Mouse (Mus musculus): ENCODE results near the gene Ankrd33. TPM values are rescaled to one million over a fixed set of nuclear protein-coding genes. Genes with fewer than 3 reads are reported as not detected.

Gene Ankrd33
- not detected in 2 replicates for polyA plus RNA-seq (2012)

DNA sequence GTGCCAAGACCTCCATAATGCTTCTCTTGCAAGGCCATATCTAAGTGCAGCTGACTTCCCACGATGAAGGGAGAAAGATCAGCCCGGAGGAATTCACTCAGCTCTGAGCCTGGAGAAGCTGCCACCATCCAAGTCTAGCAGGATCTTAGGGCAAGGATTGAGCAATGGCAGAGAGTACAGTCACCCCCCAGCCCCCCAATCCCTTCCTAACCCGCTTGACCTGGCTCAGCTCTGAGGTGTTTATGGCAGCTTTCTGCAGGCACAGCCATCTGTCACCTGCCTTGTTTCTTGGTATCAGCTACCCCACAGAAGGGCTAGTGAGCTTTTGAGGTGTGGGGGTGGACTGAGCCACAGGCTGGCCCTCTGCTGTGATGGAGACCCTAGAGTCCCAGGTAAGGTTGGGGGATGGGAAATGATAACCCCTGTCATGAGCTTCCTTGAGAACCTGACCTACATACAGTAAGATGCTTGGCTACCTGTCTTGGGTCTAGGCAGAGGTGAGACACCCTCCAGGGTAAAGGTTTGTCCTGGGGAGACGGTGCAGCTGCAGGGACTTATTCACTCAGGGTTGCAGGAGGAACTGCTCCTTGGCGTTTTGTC lies at the start of gene Ankrd33:
Gene Ankrd33, plus strand, starts transcription at position 245 of the 600 bp plus-strand sequence.
- TF ChIP-seq GATA1 (IDR thresholded peaks at IDR 0.05; ENCODE audit: low read length): no peak

DNA sequence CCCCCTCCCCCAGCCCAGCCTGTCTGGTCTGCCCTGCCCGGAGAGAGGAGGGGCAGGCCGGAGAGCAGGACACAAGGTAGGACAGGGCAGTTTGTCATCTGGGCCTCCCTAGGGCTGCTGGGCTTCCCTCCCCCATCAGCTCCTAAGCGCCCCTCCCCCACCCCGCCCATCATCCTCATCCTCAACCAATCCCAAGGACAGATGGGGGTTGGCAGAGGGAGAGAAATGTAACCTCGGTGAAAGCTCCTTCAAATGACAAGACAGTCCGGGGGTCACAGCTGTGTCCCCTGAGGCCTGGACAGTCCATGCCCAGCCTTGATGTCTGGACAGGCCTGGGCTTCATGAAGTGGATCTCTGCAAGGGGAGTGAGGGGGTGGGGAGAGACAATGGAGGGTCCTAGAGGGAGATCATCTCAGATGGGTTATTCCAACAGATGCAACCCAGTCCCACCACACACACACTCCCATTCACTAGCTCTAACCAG lies 49.1 kb upstream of the Ankrd33 start:
- TF ChIP-seq GATA1 (IDR thresholded peaks at IDR 0.05; ENCODE audit: low read length): no peak

DNA sequence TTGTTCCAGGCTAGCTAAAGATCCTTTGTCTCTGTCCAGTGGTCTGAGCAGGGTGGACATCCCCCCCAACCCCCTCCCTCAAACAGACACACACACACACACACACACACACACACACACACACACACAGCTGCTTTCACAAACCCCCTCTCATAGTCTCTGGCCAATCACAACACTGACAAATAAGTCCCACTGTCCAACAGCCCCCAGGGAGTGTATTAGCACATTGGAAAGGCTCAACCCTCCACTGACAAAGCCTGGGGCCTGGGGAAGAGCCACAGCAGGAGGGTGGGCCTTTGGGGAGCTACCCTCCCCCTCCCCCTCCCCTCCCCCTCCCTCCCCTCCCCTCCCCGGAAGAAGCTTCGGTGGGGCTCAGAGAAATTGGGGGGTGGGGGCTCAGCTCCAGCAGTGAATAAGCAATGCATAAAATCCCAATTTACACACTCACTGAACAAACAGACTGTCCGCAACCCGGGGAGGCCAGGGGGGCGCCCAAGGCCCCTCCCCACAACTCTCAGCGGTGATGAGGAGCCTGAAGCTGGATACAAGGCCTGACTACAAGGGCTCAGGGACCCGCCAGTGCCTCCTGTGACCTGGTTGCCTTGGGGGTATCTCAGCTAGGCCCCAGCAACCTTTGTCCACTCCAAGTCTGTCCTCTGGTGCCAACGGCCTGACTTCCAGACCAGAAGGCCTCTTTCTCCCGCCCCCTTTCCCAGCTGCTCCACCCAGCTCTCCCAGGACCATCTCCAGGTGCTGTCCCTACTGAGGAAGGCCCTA lies 48.4 kb upstream of the Ankrd33 start:
- no peak for TF ChIP-seq GATA1 (IDR thresholded peaks at IDR 0.05; ENCODE audit: low read length)

DNA sequence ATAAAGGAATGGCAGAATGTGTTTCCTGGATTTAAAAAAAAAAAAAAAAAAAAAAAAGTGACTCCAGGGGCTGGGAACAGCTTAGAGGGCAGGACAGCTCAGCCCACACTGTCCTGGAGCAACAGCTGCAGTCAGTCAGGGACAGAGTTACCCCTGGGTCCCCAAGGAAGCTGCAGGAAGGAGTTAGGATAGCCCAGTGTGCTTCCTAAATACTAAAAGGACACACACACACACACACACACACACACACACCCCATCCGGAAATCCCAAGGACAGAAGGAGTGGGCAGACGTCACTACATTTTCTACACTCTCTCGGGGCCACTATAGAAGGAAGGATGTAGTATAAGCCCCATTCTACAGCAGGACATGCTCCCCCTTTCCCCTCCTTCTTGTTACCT lies 47.5 kb upstream of the Ankrd33 start:
- TF ChIP-seq GATA1 (IDR thresholded peaks at IDR 0.05; ENCODE audit: low read length): no peak

DNA sequence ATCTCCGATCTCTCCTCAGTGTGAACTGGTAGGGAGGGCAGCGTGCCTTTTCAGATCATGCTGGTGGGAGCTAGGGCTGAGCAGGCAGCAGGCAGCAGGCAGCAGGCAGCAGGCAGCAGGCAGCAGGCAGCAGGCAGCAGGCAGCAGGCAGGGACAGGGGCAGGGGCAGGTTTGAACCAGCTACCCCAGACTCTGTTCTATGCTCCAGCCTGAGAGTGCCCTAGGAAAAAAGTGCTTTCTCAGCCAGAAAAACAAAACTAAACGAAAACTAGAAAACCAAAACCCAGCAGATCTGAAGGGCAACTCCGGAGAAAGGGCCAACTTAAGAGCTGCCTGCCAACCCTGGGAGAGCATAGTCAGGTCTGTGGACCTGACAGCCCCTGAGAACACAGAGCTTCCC lies 46.9 kb upstream of the Ankrd33 start:
- TF ChIP-seq GATA1 (IDR thresholded peaks at IDR 0.05; ENCODE audit: low read length): no peak

DNA sequence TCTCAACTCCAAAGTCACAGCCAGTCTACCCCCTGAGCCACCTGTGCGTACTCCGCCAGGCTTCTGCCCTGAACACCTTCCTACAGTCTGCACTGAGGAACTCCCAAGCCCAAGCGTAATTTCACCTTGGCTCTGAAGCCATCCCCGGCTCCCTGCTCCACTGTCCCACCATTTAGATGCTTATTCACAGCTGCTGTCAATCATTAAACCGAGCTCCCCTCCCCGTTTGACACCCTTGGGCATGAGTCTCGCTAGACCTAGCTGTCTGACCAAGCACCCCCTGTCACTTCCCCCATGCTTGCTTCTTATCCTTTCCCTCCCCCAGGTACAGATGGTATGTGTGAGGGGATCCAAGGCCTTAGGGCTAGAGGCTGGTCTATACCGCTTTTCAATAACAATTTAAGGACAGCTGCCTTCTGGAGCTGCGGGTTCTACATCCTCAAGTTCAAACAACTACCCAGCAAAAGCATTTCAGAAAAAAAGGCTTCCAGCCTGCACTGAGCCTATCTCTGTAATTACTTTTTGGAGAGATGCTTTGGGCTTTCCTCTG lies 45.8 kb upstream of the Ankrd33 start:
- TF ChIP-seq GATA1 (IDR thresholded peaks at IDR 0.05; ENCODE audit: low read length): no peak

DNA sequence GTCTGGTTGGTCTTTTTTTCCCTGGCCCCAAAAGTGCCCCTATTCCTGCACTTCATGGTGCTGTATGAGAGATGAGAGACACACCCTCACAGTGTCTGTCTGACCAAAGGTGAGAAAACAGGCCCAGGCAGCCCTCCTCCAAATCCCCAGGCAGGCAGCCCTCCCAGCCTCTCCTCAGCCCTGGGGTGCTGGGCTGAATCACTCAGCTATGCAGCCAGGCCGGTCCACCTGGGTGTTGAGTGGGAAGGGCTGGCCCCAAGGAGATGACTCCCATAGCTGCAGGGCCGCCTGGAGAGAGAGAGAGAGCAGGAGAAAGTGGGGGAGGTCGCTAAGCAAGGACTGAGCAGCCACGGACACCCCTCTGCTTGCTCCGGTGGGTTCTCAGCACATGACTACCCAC lies 44.8 kb upstream of the Ankrd33 start:
- TF ChIP-seq GATA1 (IDR thresholded peaks at IDR 0.05; ENCODE audit: low read length): no peak

DNA sequence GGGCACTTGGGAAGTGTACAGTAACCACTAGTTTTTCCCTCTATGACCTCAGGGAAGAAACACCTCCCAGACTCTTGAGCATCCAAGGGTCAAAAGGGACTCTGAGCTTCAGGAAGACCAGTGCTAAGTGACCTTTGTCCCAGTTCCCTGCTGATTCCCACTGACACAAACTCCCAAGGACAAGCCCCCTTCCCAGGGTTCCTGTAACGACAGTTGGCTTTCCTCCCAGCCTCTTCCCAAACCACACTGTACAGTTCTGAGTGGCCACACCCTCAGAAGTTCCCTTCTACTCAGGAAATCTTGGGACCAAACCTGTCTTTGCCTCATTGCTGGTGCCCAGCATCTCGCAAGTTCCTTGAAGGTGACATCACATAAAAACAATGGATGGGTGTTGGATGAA lies 42.8 kb upstream of the Ankrd33 start:
- no peak for TF ChIP-seq GATA1 (IDR thresholded peaks at IDR 0.05; ENCODE audit: low read length)

DNA sequence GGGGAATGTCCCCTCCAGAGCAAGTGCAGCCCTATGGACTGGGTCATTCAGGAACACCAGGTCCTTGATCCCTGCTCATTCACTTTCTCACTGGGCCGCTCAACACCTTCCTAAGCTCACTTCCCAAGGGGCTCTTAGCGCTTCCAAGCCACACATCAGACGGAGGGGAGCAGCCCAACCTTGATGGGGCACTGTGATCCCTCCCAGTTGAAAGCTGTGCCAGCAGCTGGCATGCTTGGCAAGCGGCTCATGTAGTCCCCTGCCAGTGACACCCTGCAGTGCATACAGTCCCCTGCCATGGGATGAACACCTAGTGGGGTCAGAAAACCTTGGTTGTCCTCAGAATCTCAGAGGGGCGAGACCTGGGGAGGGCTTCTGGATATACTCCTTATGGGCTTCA lies 41.5 kb upstream of the Ankrd33 start:
- no peak for TF ChIP-seq GATA1 (IDR thresholded peaks at IDR 0.05; ENCODE audit: low read length)

DNA sequence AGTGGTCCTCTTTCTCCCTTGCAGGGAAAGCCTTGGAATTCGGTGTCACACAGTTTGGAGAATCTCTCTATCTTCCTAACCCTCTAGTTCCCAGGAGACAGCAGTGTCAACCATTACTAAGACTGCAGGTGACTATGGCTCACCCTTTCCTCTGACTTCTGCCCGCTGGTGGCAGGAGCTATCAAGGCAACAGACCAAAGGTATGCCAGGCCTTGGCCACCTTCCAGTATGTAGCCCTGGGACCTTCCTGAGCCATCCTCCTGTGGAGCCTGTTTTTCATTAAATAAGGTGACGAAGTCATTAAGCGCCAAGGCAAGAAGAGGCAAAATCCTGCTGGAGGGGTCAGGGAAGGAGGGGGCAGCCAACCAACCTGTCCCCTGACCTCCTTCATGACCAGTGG lies 40.4 kb upstream of the Ankrd33 start:
- TF ChIP-seq GATA1 (IDR thresholded peaks at IDR 0.05; ENCODE audit: low read length): no peak

DNA sequence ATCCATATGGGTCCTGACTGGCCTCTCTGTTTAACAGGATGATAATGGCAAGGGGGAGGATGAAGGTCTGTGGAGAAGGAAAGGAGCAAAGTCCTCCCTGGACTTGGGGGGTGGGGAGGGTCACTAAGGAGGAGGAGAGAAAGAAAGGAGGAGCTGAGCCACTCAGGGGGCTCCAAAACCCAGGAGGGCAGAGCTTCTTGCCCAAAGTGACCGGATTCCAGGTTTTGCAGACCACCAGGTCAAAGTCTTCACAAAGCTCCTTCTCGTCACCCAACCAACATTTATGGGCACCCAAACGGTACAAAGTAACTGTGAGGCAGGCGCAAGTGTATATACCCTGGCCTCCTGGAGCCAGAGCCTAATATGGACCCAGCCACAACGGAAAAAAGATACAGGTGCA lies 39.9 kb upstream of the Ankrd33 start:
- TF ChIP-seq GATA1 (IDR thresholded peaks at IDR 0.05; ENCODE audit: low read length): no peak

DNA sequence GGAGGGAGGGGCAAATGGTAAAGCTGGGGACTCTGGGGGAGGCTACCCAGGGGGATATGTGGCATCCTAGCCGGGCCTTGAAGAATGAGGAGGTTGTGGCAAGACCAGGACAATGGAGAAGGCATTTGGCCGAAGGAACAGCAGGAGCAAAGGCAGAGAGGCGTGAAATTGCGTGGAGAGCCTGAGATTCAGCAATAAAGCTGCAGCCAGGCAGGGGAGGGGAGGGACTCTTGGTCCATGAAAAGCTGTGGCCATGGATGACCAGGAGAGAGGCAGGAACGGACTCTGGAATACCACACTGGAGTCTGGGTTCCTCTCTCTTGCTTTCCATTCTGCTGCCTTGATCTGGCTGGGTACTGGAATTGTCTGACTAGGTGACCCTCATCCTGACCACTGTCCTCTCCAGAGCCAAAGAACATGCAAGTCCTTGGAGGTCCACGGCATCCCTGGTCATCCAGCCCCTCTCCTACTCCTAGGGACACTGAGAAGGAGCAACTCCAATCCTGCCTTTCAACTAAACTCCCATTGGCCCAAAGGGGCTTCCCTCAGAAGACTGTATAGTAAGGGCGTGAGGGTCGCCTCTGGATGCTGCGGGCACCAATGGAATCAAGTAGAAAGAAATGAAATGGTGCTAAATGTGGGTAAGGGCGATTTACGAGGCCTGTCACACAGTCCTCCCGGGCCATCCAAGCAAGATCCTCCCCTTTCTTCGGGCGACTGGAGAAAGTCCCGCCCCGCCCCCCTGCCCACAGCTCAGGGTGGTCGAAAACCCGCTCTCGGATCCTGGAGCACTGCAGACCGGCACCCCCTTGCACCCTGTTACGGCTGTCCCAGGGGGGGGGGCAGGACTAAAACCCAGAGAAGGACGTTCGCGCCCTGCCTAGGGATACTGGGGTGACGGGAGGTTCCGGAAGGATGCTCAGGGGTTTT lies 39.2 kb upstream of the Ankrd33 start:
- no peak for TF ChIP-seq GATA1 (IDR thresholded peaks at IDR 0.05; ENCODE audit: low read length)

DNA sequence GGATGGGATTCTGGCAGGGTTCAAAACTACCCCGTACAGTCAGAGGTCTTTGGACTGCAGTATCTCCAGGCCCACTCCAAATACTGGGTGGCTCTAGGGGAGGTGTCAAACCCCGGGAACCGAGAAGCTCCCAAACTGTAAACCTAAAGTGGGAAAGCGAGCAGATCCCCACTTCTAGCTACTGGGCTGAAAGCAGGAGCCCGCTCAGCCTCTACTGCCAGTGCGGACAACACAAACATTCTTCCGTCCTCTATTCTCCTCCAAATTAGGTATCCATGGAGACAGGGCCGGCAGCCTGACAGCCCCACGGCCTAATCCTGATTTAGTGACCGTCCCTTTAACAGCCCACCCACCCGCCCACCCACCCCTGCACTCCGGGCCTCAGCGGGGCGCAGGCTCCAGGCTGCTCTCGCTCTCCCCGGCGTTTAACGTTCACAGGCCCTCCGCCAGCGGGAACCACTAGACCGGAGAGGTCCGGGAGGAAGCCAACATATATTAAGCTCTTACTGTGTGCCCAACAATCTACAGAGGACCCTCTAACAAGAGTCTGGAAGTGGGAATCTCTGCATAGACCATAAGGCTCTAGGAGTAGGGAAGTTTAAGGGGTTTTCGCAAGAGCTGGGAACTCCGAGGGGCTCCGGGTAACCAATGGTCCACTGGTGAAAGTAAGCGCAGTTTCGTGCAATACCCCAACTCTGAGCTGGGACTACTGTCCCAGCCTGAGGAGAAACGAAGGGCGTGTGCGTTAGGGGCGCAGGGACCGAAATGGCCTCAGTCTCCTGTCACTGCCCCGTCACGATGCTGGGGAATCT lies 38.3 kb upstream of the Ankrd33 start:
- TF ChIP-seq GATA1 (IDR thresholded peaks at IDR 0.05; ENCODE audit: low read length): no peak

DNA sequence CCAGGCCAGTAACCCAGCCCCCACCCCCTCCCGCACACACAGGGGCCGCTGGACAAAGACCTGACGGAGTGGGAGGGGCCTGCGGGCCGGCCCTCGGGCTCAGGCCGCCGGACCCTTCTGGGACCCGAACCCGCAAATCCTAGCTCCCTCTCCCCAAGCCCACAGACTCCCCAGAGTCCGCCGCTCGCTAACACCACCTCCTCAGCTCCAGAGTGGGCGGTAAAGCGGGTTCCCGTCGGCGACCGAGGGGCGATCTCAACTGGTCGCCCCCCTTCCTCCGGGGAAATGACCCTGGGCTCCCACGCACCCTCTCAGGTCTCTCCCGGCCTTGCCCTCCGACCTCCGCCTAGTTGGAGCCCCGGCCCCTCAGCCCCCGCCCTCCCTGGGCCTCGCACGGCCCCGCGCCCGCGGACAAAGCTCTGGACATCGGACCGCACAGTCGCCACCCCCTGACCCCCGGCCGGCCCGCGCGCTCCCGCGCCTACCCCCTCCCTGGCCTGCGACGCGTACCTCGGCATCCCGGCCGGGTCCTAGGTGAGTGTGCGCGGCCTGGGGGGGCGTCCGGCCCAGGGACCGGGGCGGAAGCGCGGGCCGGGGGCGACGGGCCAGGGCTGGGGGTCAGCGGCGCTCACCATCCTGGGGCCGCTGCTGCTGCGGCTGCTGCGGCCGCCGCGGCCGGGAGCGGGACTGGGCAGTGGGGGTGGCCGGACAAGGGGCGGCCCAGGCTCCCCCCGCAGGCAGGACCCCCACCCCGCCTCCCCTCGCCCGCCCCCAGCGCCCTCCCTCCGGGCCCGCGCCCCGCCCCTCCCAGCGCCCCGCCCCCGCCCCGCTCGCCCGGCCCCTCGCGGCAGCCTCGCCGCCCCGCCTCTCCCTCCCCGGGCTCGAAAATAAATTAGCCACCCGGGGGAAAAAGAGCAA lies 37.5 kb upstream of the Ankrd33 start, which contains the start of gene Fignl2:
Gene Fignl2, minus strand, starts transcription at position 755 of the 918 bp plus-strand sequence.
- no peak for TF ChIP-seq GATA1 (IDR thresholded peaks at IDR 0.05; ENCODE audit: low read length)

Measured in G1E-ER4 (cell line).